Mouse (Mus musculus) kidney, postnatal 14 days (tissue): ENCODE results near the gene 1110059E24Rik.

ENCODE experiments used
- DNase-seq: peaks from one replicate; pipeline ENCODE4 v3.0.0; 2022; ENCODE audit warnings: mixed read lengths

The 1110059E24Rik gene

GRCm38 (mm10) chr19:21571223-21571980 lies 81.4 kb downstream of the 1110059E24Rik start:
- peak; percentile 92 for DNase-seq

GRCm38 (mm10) chr19:21570778-21571177 lies 82.0 kb downstream of the 1110059E24Rik start:
- no peak for DNase-seq

- DNase-seq: no peak
Measured at GRCm38 (mm10) chr19:21568528-21569185, 84.1 kb downstream of the 1110059E24Rik start.

- no peak for DNase-seq
Measured at GRCm38 (mm10) chr19:21567933-21568332, 84.8 kb downstream of the 1110059E24Rik start.

- no peak for DNase-seq
Measured at GRCm38 (mm10) chr19:21566484-21566883, 86.3 kb downstream of the 1110059E24Rik start.

- DNase-seq: no peak
Measured at GRCm38 (mm10) chr19:21564461-21564797, 88.3 kb downstream of the 1110059E24Rik start.

- DNase-seq: peak; percentile 79
Measured at GRCm38 (mm10) chr19:21563789-21564460, 88.9 kb downstream of the 1110059E24Rik start.

GRCm38 (mm10) chr19:21562996-21563395 lies 89.8 kb downstream of the 1110059E24Rik start:
- DNase-seq: no peak

- DNase-seq: no peak
Measured at GRCm38 (mm10) chr19:21552801-21553200, 100.0 kb downstream of the 1110059E24Rik start.

- no peak for DNase-seq
Measured at GRCm38 (mm10) chr19:21551921-21552536, 100.7 kb downstream of the 1110059E24Rik start.

GRCm38 (mm10) chr19:21549713-21550112 lies 103.1 kb downstream of the 1110059E24Rik start:
- no peak for DNase-seq

- no peak for DNase-seq
Measured at GRCm38 (mm10) chr19:21548947-21549346, 103.8 kb downstream of the 1110059E24Rik start.

GRCm38 (mm10) chr19:21537125-21537524 lies 115.7 kb downstream of the 1110059E24Rik start:
- no peak for DNase-seq
